Mouse (Mus musculus) regulatory T cell (primary cell): ENCODE measurements around the gene Mapk9.

Experiments used
- in situ Hi-C: fragments of 300-600 bp; cut with MboI, MseI; formaldehyde crosslinking; loops from one replicate; pipeline ENCODE4 v1.15.1; 2025; ENCODE audit warnings: high pct_unique_total_duplicates

Gene Mapk9

GRCm38 (mm10) chr11:49837717-49838407 lies 8.7 kb upstream of the Mapk9 start:
- in situ Hi-C loops = no loop called here

DNA sequence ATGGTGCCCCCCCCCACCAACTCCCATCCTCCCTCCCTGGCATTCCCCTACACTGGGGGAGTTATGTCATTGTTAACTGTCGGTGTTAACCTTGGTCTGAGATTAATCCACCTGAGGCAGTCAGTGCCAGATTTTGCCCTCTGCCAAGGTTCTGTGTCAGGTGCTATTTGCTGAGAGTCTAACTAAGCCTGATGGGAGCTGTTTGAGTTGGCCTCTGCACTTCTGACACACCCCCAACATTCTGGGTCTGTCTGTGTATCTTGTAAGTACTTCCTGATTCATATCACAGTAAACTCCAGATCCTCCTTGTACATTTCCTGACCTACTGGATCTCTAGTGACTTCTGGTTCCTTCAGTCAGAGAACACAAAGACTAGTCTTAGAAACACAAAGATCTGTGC lies 5.9 kb upstream of the Mapk9 start:
- in situ Hi-C loops = no loop called here

DNA sequence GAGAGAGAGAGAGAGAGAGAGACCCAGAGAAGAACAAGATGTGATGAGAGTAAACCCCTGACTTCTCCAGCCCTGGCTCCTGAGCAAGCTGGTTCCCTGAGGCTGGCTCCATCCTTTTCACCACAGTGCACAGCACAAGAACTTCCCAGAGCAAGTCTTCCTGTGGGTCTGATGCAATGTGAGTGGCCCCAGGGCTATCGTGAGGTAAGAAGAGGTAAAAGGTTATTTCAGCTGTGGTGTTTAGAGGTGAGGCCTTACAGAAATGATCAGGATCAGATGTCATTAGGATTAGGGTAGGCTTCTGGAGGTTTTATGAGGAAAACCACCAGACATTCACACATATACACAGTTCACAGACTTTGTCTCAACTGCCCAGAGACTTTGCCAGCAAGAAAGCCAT lies 4.7 kb upstream of the Mapk9 start:
- in situ Hi-C loops = no loop called here

DNA sequence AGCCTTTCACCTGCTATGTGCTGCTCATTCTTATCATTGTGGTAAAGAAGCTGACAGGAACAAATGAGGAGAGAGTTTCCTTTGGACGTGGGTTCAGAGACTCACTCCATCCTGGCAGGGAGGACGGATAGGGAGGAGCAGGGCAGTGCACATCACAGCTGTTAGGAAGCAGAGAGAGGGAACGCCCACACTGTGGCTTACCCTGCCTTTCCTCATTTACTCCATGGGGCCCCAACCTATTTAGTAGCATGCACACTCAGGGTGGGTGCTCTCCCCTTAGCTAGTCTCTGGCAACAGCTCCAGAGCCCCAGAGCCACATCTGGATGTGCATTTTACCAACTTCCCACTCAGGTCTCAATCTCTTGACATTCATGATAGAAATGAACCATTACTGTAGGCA lies 3.8 kb upstream of the Mapk9 start:
- in situ Hi-C loops = no loop called here

GRCm38 (mm10) chr11:49844311-49844710 lies 2.2 kb upstream of the Mapk9 start:
- in situ Hi-C loops = no loop called here

GRCm38 (mm10) chr11:49844969-49845368 lies 1.6 kb upstream of the Mapk9 start:
- in situ Hi-C loops = loop anchor here (5.0 kb wide), 1 partner anchor 128 kb away; no protein-coding TSS in a partner anchor

DNA sequence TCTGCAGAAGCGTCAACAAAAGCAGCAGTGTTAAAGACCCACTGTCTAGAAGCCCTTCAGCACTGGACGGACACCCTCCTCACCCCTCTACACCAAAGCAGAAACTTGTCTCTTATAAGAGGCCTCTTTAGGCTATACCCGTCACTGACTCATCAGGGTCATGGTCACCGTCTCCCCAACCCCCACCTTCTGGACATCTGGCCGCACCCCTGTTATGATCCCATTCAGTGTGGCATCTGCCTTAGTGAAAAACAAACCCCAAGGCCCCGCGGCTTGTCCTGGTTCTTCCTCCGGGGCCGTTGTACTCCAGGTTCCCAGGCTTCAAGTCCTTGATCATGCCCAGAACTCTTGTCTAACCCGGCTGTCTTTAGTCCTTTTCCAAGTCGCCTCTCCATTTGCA lies 593 bp upstream of the Mapk9 start:
- in situ Hi-C loops = loop anchor here (5.0 kb wide), 1 partner anchor 129 kb away; no protein-coding TSS in a partner anchor

- in situ Hi-C loops = loop anchor here (5.0 kb wide), 1 partner anchor 130 kb away; no protein-coding TSS in a partner anchor
These were observed 690 bp downstream of the Mapk9 start for GRCm38 (mm10) chr11:49847071-49847810.

DNA sequence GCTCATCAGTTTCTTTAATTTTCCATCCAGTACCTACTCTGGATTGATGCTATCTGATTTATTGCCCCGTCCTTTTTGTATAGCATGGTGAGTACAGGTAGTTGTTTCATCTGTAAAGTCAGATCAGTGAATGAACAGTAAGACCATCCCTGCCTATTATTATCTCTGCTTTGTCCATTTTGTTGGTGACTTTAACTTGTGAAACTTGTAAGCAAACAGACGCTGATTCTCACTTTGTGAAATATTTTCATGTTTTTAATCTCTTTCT lies 1.2 kb downstream of the Mapk9 start:
- in situ Hi-C loops = loop anchor here (5.0 kb wide), 1 partner anchor 130 kb away; no protein-coding TSS in a partner anchor

DNA sequence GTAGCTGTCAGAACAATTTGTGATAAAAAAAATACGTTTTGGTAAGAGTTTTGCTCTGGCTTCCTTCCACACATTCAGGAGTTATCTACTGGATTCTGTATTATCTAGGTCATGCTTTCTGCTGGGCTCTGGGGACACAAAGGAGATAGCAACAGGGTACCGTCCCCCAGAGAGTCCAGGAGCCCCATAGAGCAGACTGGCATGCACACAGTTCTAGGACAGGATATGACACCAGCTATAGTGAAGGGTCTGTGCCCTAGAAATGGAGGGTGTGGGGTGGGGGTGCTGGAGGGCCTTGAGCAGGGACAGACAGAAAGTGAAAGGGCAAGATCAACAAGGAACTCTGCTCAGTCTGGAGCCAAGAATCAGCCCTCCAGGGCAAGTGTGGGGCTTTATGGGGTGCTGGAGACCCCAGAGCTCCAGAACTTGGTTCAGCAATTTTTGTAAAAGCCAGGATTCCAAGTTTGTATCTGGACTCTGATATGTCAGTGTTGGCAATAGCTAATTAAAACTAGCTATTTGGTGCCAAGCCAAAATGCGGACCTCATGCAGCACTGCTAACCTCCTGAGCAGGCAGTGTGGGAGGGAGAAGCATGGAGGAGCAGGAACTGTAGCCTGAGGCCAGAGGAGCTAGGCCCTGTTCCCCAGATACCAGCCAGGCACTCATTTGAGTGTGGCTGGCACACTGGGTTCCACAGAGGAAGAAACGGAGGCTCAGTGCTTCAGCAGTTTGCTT lies 1.7 kb downstream of the Mapk9 start:
- in situ Hi-C loops = loop anchor here (5.0 kb wide), 1 partner anchor 131 kb away; no protein-coding TSS in a partner anchor

- in situ Hi-C loops = no loop called here
These were observed 3.8 kb downstream of the Mapk9 start for GRCm38 (mm10) chr11:49850331-49850730.

DNA sequence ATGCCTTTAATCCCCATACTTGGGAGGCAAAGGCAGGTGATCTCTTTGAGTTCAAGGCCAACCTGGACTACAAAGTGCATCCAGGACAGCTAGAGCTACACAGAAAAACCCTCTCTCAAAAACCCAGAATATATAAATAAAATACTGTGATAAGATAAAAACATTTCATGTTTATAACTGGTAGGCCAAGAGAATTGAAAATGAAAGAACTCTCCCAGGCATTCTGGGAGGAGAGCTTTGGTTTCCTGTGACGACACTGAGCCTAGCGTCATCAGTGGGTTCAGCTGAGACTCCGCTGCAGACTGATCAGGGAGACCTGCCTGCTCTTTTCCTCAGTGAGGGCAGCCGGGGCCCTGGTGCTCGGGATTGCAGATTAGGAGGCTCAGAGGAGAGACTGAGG lies 8.6 kb downstream of the Mapk9 start:
- in situ Hi-C loops = no loop called here

GRCm38 (mm10) chr11:49861139-49861538 lies 14.6 kb downstream of the Mapk9 start:
- in situ Hi-C loops = no loop called here

GRCm38 (mm10) chr11:49863926-49864325 lies 17.4 kb downstream of the Mapk9 start:
- in situ Hi-C loops = no loop called here

GRCm38 (mm10) chr11:49867320-49867719 lies 20.8 kb downstream of the Mapk9 start:
- in situ Hi-C loops = loop anchor here (5.0 kb wide), 1 partner anchor 215 kb away; no protein-coding TSS in a partner anchor

DNA sequence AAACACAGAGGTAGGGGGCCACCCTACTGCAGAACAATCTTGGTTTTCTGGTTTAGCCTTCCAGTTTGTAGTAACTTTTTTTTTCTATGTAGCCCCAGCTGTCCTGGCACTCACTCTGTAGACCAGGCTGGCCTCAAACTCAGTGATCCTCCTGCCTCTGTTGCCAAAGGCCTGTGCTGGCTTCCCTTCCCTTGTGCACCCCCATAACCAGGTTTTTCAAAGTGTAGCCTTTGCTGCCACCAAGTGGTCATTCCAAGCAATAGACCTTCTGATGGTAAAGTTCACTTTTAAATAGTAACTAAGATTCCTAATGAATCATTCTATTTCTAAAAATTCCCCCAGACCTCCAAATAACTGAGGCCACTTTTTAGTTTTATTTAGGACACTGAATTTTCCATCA lies 23.2 kb downstream of the Mapk9 start:
- in situ Hi-C loops = loop anchor here (5.0 kb wide), 1 partner anchor 217 kb away; no protein-coding TSS in a partner anchor

DNA sequence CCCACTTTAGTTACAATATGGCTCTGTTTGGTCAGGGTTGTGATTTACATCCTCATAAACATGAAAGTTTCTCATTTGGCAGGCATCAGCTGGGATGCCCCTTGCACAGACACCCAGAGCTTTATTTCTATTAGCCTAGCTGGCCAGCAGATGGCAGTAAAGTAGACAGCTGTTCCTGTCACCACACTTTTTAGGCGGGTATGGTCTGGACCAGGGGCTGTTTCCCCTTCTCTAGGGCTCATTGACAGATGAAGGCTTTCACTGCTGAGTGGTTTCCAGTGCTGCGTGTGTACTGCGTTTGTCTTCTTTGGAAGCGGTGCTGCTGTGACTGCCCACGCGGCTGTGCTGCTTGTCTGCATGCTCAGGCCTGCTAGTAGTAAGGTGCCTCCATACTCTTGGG lies 25.4 kb downstream of the Mapk9 start:
- in situ Hi-C loops = no loop called here

DNA sequence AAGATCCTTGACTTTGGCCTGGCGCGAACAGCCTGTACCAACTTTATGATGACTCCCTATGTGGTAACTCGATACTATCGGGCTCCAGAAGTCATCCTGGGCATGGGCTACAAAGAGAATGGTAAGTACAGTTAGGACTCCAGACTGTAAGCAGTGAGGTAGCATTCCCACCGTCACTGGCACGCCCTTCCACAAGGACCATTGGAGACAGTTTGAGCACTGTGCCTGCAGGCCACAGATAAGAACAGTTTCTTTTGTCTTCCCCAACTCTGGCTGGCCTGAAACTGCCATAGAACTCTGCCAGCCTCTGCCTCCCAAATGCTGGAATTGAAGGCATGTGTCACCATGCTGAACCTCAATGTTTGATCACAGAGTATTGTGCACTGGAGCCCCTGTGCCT lies 26.2 kb downstream of the Mapk9 start:
- in situ Hi-C loops = no loop called here

DNA sequence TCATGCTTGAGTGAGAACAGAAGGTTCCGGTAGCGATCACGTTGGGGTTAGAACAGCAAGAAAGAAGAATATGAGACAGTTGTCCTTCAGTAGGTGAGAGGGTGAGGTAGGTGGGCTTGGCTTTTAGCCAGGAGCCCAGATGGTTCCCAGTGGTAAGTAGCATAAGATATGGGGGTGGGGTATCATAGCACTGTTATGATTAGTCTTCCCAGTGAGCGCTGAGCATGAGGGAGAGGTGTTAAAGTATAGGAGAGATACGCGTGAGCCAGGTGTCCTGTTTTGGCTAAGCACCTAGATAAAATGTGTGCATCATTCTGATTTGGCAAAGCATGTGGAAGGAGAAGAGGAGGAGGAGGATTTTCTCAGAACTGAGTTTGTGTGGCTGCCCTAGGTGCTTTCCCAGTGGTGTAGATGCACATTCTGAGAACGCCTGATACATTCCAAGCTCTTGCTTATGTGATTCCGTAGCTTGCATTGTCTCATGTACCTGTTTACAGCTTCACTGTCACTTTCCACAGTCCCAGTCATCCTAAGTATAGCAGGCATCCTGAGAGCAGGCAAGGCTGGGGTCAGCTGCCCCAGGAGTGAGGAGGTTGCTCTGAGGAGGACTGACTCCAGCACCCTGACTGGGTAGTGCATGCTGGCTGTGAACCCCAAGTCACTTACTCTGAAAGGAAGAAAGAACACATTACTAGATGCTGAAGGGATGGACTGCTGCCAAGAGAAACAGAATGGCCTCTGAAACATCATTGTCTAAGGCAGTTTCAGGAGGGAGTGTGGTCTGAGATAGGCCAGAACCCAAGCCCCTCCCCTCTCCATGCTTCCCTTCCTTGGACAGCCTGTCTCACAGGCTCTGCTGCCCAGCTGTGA lies 30.6 kb downstream of the Mapk9 start:
- in situ Hi-C loops = no loop called here

DNA sequence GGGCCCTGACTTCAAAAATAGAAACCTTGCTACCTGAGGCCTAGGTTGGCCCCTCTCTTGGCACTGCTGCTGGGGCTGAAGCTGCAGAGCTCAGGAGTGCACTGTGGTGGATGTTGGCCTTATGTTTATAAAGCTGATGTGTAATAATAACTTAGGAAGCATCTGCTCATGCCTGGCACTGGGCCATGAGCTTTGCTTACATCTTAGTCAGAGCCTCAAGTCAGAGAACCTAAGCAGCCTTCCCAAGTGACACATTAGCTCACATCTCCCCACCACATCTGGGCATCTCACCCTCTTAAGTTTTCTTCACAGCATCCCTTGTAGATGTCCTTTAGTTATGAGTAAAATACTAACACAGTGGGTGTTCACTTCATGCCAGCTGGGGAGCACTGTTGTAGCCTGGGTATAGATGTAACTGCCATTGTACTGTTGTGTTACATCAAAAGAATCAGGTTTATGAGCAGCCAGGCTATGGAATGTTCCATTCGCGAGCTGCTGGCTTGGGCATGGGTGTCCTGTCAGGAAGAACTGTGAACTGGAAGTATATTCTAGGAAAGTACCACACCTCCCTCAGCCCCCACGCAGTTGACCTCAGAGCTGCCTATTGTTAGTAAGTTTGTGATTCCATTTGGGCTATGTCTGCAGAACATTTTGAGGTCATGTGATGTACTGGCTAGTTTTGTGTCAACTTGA lies 33.5 kb downstream of the Mapk9 start:
- in situ Hi-C loops = no loop called here

DNA sequence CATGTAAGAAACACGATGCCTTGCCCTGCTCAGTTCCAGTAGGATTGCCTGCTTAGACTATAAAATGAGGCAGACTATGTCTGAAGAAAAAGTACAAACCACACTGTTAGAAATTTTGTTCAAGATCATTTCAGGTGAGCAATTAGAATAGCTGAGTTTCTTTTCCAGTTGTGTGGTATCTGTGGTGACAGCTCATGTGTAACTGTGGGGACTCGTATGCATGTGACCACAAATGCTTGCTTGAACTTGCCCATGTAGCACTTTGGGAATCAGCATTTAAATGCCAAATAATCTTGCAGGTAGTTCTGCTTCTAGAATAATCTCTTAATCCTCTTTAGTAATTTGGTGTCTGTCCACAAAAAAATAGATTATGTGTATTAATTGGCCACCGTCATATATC lies 36.8 kb downstream of the Mapk9 start:
- in situ Hi-C loops = no loop called here
